Mouse (Mus musculus) heart, adult 2 months (tissue): ENCODE results near the gene Setd2.

Experiments
- CTCF ChIP-seq: fragments of 200-600 bp; IDR thresholded peaks from 2 replicates; pipeline ENCODE4 v1.8.1; 2022; ENCODE audit warnings: antibody characterized with exemption, mild to moderate bottlenecking, moderate library complexity
- EP300 ChIP-seq: fragments of 200-500 bp; IDR thresholded peaks from 2 replicates; pipeline ENCODE4 v1.6.1; 2011; ENCODE audit warnings: low read depth, low read length, control low read depth; ENCODE audit not compliant: insufficient read depth
- POLR2A ChIP-seq: fragments of 200-500 bp; IDR thresholded peaks from 2 replicates; pipeline ENCODE4 v1.6.1; 2011; ENCODE audit warnings: mild to moderate bottlenecking, low read depth, low read length, control low read depth; ENCODE audit not compliant: insufficient read depth

DNA sequence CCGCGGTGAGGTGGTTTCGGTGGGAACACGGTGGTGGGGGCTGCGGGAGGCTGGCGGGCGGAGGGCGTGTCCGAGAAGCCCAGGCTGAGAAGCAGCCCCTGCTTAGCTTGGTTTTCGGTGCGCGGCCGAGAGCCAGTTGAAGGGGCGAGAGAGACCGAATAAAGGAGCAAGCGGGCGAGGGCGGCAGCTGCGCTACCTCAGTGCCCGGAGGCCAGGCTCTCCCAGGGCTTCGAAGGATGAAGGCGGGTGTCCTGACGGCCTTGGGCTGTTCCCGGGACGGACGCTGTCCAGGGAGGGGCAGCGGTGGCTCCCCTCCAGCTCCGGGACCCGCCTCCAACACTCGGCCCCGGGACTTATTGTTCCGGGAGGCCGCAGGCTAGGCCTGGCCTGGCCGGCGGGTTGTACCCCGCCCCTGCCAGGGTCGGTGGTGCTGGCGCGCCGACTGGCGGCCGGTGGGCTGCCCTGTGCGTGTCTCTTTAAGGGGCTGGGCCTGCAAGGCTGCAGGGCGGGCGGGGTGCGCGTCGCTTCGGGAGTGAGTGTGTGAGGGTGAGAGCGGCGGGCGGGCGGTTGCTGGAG is 395 bp upstream of the Setd2 start:
- TF ChIP-seq EP300 (no peak), POLR2A (peak; percentile 67), CTCF (peak; percentile 78)
